Mouse (Mus musculus) midbrain, embryonic 13.5 days (tissue): Measurements from ENCODE around the gene Slc35c2. TPM values are rescaled to one million over a fixed set of nuclear protein-coding genes. Genes with fewer than 3 reads are reported as not detected.

Experiments used
- ATAC-seq: fragments of 200-750 bp; cut with Nextera tagmentation; 2 replicates; pipeline ENCODE4 v1.8.0; 2017; ENCODE audit warnings: mild to moderate bottlenecking, moderate TSS enrichment, moderate library complexity
- H3K27ac ChIP-seq: fragments of 300-500 bp; sonication (generic); 2 replicates; pipeline ENCODE4 v1.5.1; 2015; ENCODE audit warnings: inconsistent platforms, mild to moderate bottlenecking, moderate library complexity
- H3K27me3 ChIP-seq: fragments of 300-500 bp; sonication (generic); 2 replicates; pipeline ENCODE4 v1.6.1; 2015; ENCODE audit warnings: mild to moderate bottlenecking, inconsistent platforms
- H3K36me3 ChIP-seq: fragments of 300-500 bp; sonication (generic); 2 replicates; pipeline ENCODE4 v1.6.1; 2015; ENCODE audit warnings: mild to moderate bottlenecking, inconsistent platforms
- H3K4me1 ChIP-seq: fragments of 300-500 bp; sonication (generic); replicated peaks from 2 replicates; pipeline ENCODE4 v1.6.1; 2015; ENCODE audit warnings: inconsistent platforms
- H3K4me2 ChIP-seq: fragments of 300-500 bp; sonication (generic); replicated peaks from 2 replicates; pipeline ENCODE4 v1.6.1; 2015; ENCODE audit warnings: moderate library complexity, mild to moderate bottlenecking, inconsistent platforms
- H3K4me3 ChIP-seq: fragments of 300-500 bp; sonication (generic); replicated peaks from 2 replicates; pipeline ENCODE4 v1.5.1; 2015; ENCODE audit warnings: mild to moderate bottlenecking, inconsistent platforms
- H3K9ac ChIP-seq: fragments of 300-500 bp; sonication (generic); replicated peaks from 2 replicates; pipeline ENCODE4 v1.6.1; 2015; ENCODE audit warnings: mild to moderate bottlenecking, inconsistent platforms
- H3K9me3 ChIP-seq: fragments of 300-500 bp; sonication (generic); 2 replicates; pipeline ENCODE4 v1.6.1; 2016; ENCODE audit warnings: mild to moderate bottlenecking, inconsistent platforms
- WGBS: fragments of 180-500 bp; shearing (Covaris S2); methylation state at CpG from one replicate; pipeline ENCODE4 v1.1.7; 2015; 5-methylcytosine and 5-hydroxymethylcytosine counted together
- polyA plus RNA-seq: library from polyadenylated mRNA; unstranded; fragments of >200 nt; fragmentation: Nextera tagmentation; extraction: Ambion mirVana; gene quantifications from 2 replicates; pipeline ENCODE4 v1.2.1, GENCODE M21; 2015

Gene Slc35c2
- polyA plus RNA-seq, 1 experiment from 2014 or later: 73.8 TPM

- H3K9ac ChIP-seq: no peak overlapping the region
- H3K4me1 ChIP-seq: peaks cover 80% of the 10 kb centered on the region
- no peaks in the 10 kb centered on the region for H3K36me3 ChIP-seq
- ATAC-seq: no peak
- no peak overlapping the region for H3K4me2 ChIP-seq
- H3K27me3 ChIP-seq: no peaks in the 10 kb centered on the region
- no peak overlapping the region for H3K4me3 ChIP-seq
- H3K27ac ChIP-seq: no peak overlapping the region
- WGBS: 90% methylated on average over 22 of the region's 22 CpGs
- no peaks in the 10 kb centered on the region for H3K9me3 ChIP-seq
These were observed 34.5 kb upstream of the Slc35c2 start for GRCm38 (mm10) chr2:165321981-165322735.

GRCm38 (mm10) chr2:165321381-165321888 lies 33.8 kb upstream of the Slc35c2 start:
- no peak overlapping the region for H3K4me2 ChIP-seq
- peaks cover 83% of the 10 kb centered on the region for H3K4me1 ChIP-seq
- no peaks in the 10 kb centered on the region for H3K36me3 ChIP-seq
- no peak overlapping the region for H3K4me3 ChIP-seq
- no peaks in the 10 kb centered on the region for H3K27me3 ChIP-seq
- 51% methylated on average over 8 of the region's 8 CpGs for WGBS
- H3K27ac ChIP-seq: peak overlapping the region; percentile 36; the same call in 1 of the 2 replicates
- no peaks in the 10 kb centered on the region for H3K9me3 ChIP-seq
- ATAC-seq: no peak
- no peak overlapping the region; the same call in 1 of the 2 replicates for H3K9ac ChIP-seq

- peaks cover 89% of the 10 kb centered on the region for H3K4me1 ChIP-seq
- 0 out of 2 replicates have a peak overlapping the region, but pooled peaks have one; percentile 36 for H3K27ac ChIP-seq
- H3K36me3 ChIP-seq: peaks cover 5% of the 10 kb centered on the region
- 0 out of 2 replicates have a peak, but pooled peaks cover under 1% of the 10 kb centered on the region for H3K27me3 ChIP-seq
- ATAC-seq: no peak
- no peaks in the 10 kb centered on the region for H3K9me3 ChIP-seq
- no peak overlapping the region for H3K4me2 ChIP-seq
- 66% methylated on average over 12 of the region's 12 CpGs for WGBS
- no peak overlapping the region for H3K4me3 ChIP-seq
- H3K9ac ChIP-seq: no peak overlapping the region
These were observed 33.0 kb upstream of the Slc35c2 start for GRCm38 (mm10) chr2:165320531-165321150.

GRCm38 (mm10) chr2:165319503-165319902 lies 31.8 kb upstream of the Slc35c2 start:
- Histone ChIP-seq H3K9me3 (no peaks in the 10 kb centered on the region), H3K36me3 (peaks cover 16% of the 10 kb centered on the region), H3K4me2 (no peak overlapping the region), H3K27ac (no peak overlapping the region), H3K27me3 (peaks cover 12% of the 10 kb centered on the region), H3K9ac (no peak overlapping the region), H3K4me3 (no peak overlapping the region), H3K4me1 (peaks cover 84% of the 10 kb centered on the region)
- WGBS: 73% methylated on average over 4 of the region's 4 CpGs
- no peak for ATAC-seq

- H3K4me3 ChIP-seq: no peak overlapping the region
- H3K27me3 ChIP-seq: peaks cover 16% of the 10 kb centered on the region
- no peak overlapping the region for H3K4me2 ChIP-seq
- 89% methylated on average over 7 of the region's 7 CpGs for WGBS
- peaks cover 84% of the 10 kb centered on the region for H3K4me1 ChIP-seq
- no peak for ATAC-seq
- H3K36me3 ChIP-seq: peaks cover 22% of the 10 kb centered on the region
- H3K9ac ChIP-seq: no peak overlapping the region
- no peaks in the 10 kb centered on the region for H3K9me3 ChIP-seq
- 0 out of 2 replicates have a peak overlapping the region, but pooled peaks have one; percentile 3 for H3K27ac ChIP-seq
These were observed 31.3 kb upstream of the Slc35c2 start for GRCm38 (mm10) chr2:165318941-165319340.

GRCm38 (mm10) chr2:165317621-165318263 lies 30.1 kb upstream of the Slc35c2 start:
- Histone ChIP-seq H3K27me3 (peaks cover 21% of the 10 kb centered on the region), H3K9ac (peak overlapping the region; percentile 55; the same call in 1 of the 2 replicates), H3K4me2 (peak overlapping the region; percentile 44), H3K4me3 (no peak overlapping the region), H3K4me1 (peaks cover 86% of the 10 kb centered on the region), H3K9me3 (no peaks in the 10 kb centered on the region), H3K36me3 (peaks cover 32% of the 10 kb centered on the region), H3K27ac (peak overlapping the region; percentile 98)
- no peak; the same call in 1 of the 2 replicates for ATAC-seq
- WGBS: 38% methylated on average over 16 of the region's 16 CpGs

- ATAC-seq: peak; percentile 95
- Histone ChIP-seq H3K4me1 (peaks cover 85% of the 10 kb centered on the region), H3K9ac (peak overlapping the region; percentile 61), H3K36me3 (peaks cover 39% of the 10 kb centered on the region), H3K9me3 (no peaks in the 10 kb centered on the region), H3K4me3 (no peak overlapping the region), H3K4me2 (peak overlapping the region; percentile 44), H3K27me3 (peaks cover 27% of the 10 kb centered on the region), H3K27ac (peak overlapping the region; percentile 98)
- 0% methylated on average over 9 of the region's 9 CpGs for WGBS
These were observed 29.3 kb upstream of the Slc35c2 start for GRCm38 (mm10) chr2:165316837-165317473.

- peak; percentile 4; the same call in 1 of the 2 replicates for ATAC-seq
- Histone ChIP-seq H3K4me1 (peaks cover 85% of the 10 kb centered on the region), H3K9me3 (no peaks in the 10 kb centered on the region), H3K27ac (peak overlapping the region; percentile 98), H3K27me3 (peaks cover 27% of the 10 kb centered on the region), H3K9ac (peak overlapping the region; percentile 61), H3K4me3 (no peak overlapping the region), H3K4me2 (peak overlapping the region; percentile 44), H3K36me3 (peaks cover 44% of the 10 kb centered on the region)
- 23% methylated on average over 10 of the region's 10 CpGs for WGBS
These were observed 28.5 kb upstream of the Slc35c2 start for GRCm38 (mm10) chr2:165316204-165316603.

- H3K27me3 ChIP-seq: peaks cover 27% of the 10 kb centered on the region
- no peaks in the 10 kb centered on the region for H3K9me3 ChIP-seq
- no peak overlapping the region for H3K4me2 ChIP-seq
- 74% methylated on average over 8 of the region's 8 CpGs for WGBS
- H3K4me1 ChIP-seq: peaks cover 94% of the 10 kb centered on the region
- no peak for ATAC-seq
- H3K9ac ChIP-seq: peak overlapping the region; percentile 17; the same call in 1 of the 2 replicates
- H3K4me3 ChIP-seq: no peak overlapping the region
- H3K27ac ChIP-seq: no peak overlapping the region
- H3K36me3 ChIP-seq: peaks cover 47% of the 10 kb centered on the region
These were observed 26.5 kb upstream of the Slc35c2 start for GRCm38 (mm10) chr2:165314197-165314596.

- H3K9ac ChIP-seq: 0 out of 2 replicates have a peak overlapping the region, but pooled peaks have one; percentile 23
- H3K27ac ChIP-seq: no peak overlapping the region
- 66% methylated on average over 7 of the region's 7 CpGs for WGBS
- H3K4me3 ChIP-seq: no peak overlapping the region
- peaks cover 62% of the 10 kb centered on the region for H3K36me3 ChIP-seq
- H3K4me1 ChIP-seq: peaks cover 81% of the 10 kb centered on the region
- H3K9me3 ChIP-seq: no peaks in the 10 kb centered on the region
- ATAC-seq: no peak
- H3K4me2 ChIP-seq: no peak overlapping the region
- H3K27me3 ChIP-seq: peaks cover 27% of the 10 kb centered on the region
These were observed 24.7 kb upstream of the Slc35c2 start for GRCm38 (mm10) chr2:165312381-165312780.

- Histone ChIP-seq H3K4me1 (peaks cover 73% of the 10 kb centered on the region), H3K27me3 (peaks cover 27% of the 10 kb centered on the region), H3K27ac (peak overlapping the region; percentile 42), H3K36me3 (peaks cover 70% of the 10 kb centered on the region), H3K4me3 (no peak overlapping the region), H3K9ac (no peak overlapping the region; the same call in 1 of the 2 replicates), H3K4me2 (no peak overlapping the region), H3K9me3 (no peaks in the 10 kb centered on the region)
- 46% methylated on average over 12 of the region's 12 CpGs for WGBS
- ATAC-seq: 0 out of 2 replicates have a peak, but pooled peaks have one; percentile 16
These were observed 23.9 kb upstream of the Slc35c2 start for GRCm38 (mm10) chr2:165311577-165311976.
